Mouse (Mus musculus) macrophage (primary cell): ENCODE results near the gene Upk1b. TPM values are rescaled to one million over a fixed set of nuclear protein-coding genes. Genes with fewer than 3 reads are reported as not detected.
A peak's percentile ranks its signal among the peaks of the same experiment; 100 is the strongest.

Experiments used
- H3K27ac ChIP-seq: fragments of 350-480 bp; formaldehyde crosslinking; 2 replicates; pipeline ENCODE4 v1.9.0; 2021
- H3K36me3 ChIP-seq: fragments of 350-480 bp; formaldehyde crosslinking; 2 replicates; pipeline ENCODE4 v1.9.0; 2021; ENCODE audit errors: inconsistent target
- H3K4me3 ChIP-seq: fragments of 350-480 bp; formaldehyde crosslinking; 2 replicates; pipeline ENCODE4 v1.9.0; 2021; ENCODE audit errors: inconsistent target
- H3K79me2 ChIP-seq: fragments of 350-480 bp; formaldehyde crosslinking; 2 replicates; pipeline ENCODE4 v1.9.0; 2021; ENCODE audit errors: inconsistent target
- WGBS: methylation state at CpG from one replicate; pipeline ENCODE4 v1.1.7; 2026; ENCODE audit warnings: inconsistent platforms; ENCODE audit not compliant: missing documents; 5-methylcytosine and 5-hydroxymethylcytosine counted together
- polyA plus RNA-seq: library from polyadenylated mRNA; stranded (reverse); fragments of 250-400 nt; gene quantifications from 3 replicates; pipeline ENCODE4 v1.2.4, GENCODE M21; 2018; ENCODE audit warnings: inconsistent platforms

Gene Upk1b
- polyA plus RNA-seq, 1 experiment from 2014 or later, result not detected

- WGBS, result 46% methylated on average over 7 of the region's 7 CpGs
- H3K79me2 ChIP-seq, result no peaks in the 10 kb centered on the region
- no peak overlapping the region for H3K4me3 ChIP-seq
- H3K36me3 ChIP-seq, result no peaks in the 10 kb centered on the region
- no peak overlapping the region for H3K27ac ChIP-seq
Observed at GRCm38 (mm10) chr16:38755452-38756176, 44.5 kb downstream of the Upk1b start.

GRCm38 (mm10) chr16:38753631-38754030, 46.5 kb downstream of the Upk1b start:
- 94% methylated on average over 11 of the region's 11 CpGs for WGBS
- no peaks in the 10 kb centered on the region for H3K79me2 ChIP-seq
- no peak overlapping the region for H3K4me3 ChIP-seq
- H3K27ac ChIP-seq, result no peak overlapping the region
- H3K36me3 ChIP-seq, result no peaks in the 10 kb centered on the region

- H3K79me2 ChIP-seq, result no peaks in the 10 kb centered on the region
- no peak overlapping the region for H3K4me3 ChIP-seq
- 93% methylated on average over 6 of the region's 6 CpGs for WGBS
- no peaks in the 10 kb centered on the region for H3K36me3 ChIP-seq
- no peak overlapping the region for H3K27ac ChIP-seq
Observed at GRCm38 (mm10) chr16:38750803-38751202, 49.3 kb downstream of the Upk1b start.

- no peak overlapping the region for H3K4me3 ChIP-seq
- no peaks in the 10 kb centered on the region for H3K36me3 ChIP-seq
- H3K27ac ChIP-seq, result no peak overlapping the region
- WGBS, result 90% methylated on average over 9 of the region's 10 CpGs
- no peaks in the 10 kb centered on the region for H3K79me2 ChIP-seq
Observed at GRCm38 (mm10) chr16:38743941-38744673, 56.0 kb downstream of the Upk1b start.

GRCm38 (mm10) chr16:38742659-38743131, 57.4 kb downstream of the Upk1b start:
- Histone ChIP-seq H3K79me2 (no peaks in the 10 kb centered on the region), H3K27ac (no peak overlapping the region), H3K36me3 (no peaks in the 10 kb centered on the region), H3K4me3 (peak overlapping the region; percentile 45)
- WGBS, result 1% methylated on average over 13 of the region's 13 CpGs

GRCm38 (mm10) chr16:38742113-38742658, 57.9 kb downstream of the Upk1b start, which contains the start of gene B4galt4:
Gene B4galt4, plus strand, starts transcription at chr16:38742264.
- H3K79me2 ChIP-seq, result no peaks in the 10 kb centered on the region
- no peak within 1 kb of the TSS for H3K27ac ChIP-seq
- H3K4me3 ChIP-seq, result peak within 1 kb of the TSS; percentile 45
- H3K36me3 ChIP-seq, result no peaks in the 10 kb centered on the region
- under 1% methylated on average over 60 of the region's 69 CpGs for WGBS

- Histone ChIP-seq H3K4me3 (peak overlapping the region; percentile 26), H3K36me3 (no peaks in the 10 kb centered on the region), H3K79me2 (no peaks in the 10 kb centered on the region), H3K27ac (no peak overlapping the region)
- WGBS, result 37% methylated on average over 12 of the region's 13 CpGs
Observed at GRCm38 (mm10) chr16:38741204-38741903, 58.8 kb downstream of the Upk1b start.

- WGBS, result 3% methylated on average over 8 of the region's 8 CpGs
Observed at GRCm38 (mm10) chr16:38730921-38731320, 69.2 kb downstream of the Upk1b start.

GRCm38 (mm10) chr16:38729610-38730288, 70.4 kb downstream of the Upk1b start:
- no peak overlapping the region for H3K27ac ChIP-seq
- no peaks in the 10 kb centered on the region for H3K36me3 ChIP-seq
- 51% methylated on average over 15 of the region's 15 CpGs for WGBS
- H3K79me2 ChIP-seq, result no peaks in the 10 kb centered on the region
- no peak overlapping the region for H3K4me3 ChIP-seq

More at GRCm38 (mm10) chr16:38730921-38731320, 69.2 kb downstream of the Upk1b start:
- Histone ChIP-seq H3K79me2 (no peaks in the 10 kb centered on the region), H3K4me3 (peak overlapping the region; percentile 1; the same call in 1 of the 2 replicates), H3K36me3 (no peaks in the 10 kb centered on the region), H3K27ac (0 out of 2 replicates have a peak overlapping the region, but pooled peaks have one; percentile 4)

GRCm38 (mm10) chr16:38729139-38729538, 71.0 kb downstream of the Upk1b start:
- Histone ChIP-seq H3K79me2 (no peaks in the 10 kb centered on the region), H3K27ac (no peak overlapping the region), H3K4me3 (no peak overlapping the region), H3K36me3 (no peaks in the 10 kb centered on the region)
- 72% methylated on average over 6 of the region's 6 CpGs for WGBS

GRCm38 (mm10) chr16:38728576-38729132, 71.5 kb downstream of the Upk1b start:
- H3K79me2 ChIP-seq, result no peaks in the 10 kb centered on the region
- no peak overlapping the region for H3K27ac ChIP-seq
- H3K36me3 ChIP-seq, result no peaks in the 10 kb centered on the region
- 98% methylated on average over 15 of the region's 15 CpGs for WGBS
- H3K4me3 ChIP-seq, result no peak overlapping the region

- H3K79me2 ChIP-seq, result no peaks in the 10 kb centered on the region
- H3K36me3 ChIP-seq, result no peaks in the 10 kb centered on the region
- 52% methylated on average over 11 of the region's 13 CpGs for WGBS
- H3K4me3 ChIP-seq, result no peak overlapping the region
- no peak overlapping the region for H3K27ac ChIP-seq
Observed at GRCm38 (mm10) chr16:38724974-38725373, 75.2 kb downstream of the Upk1b start.

- 38% methylated on average over 8 of the region's 8 CpGs for WGBS
- H3K4me3 ChIP-seq, result no peak overlapping the region
- no peaks in the 10 kb centered on the region for H3K36me3 ChIP-seq
- no peaks in the 10 kb centered on the region for H3K79me2 ChIP-seq
- H3K27ac ChIP-seq, result no peak overlapping the region
Observed at GRCm38 (mm10) chr16:38724256-38724655, 75.9 kb downstream of the Upk1b start.
